Mouse (Mus musculus) natural killer cell, adult 2 months (primary cell): Measurements from ENCODE around the gene Nmb.
"Not testable (repeated sequence)": the region's sequence is repeated elsewhere in the genome, so short reads cannot be mapped to it uniquely, and the experiment has no call there.

ENCODE experiments used
- DNase-seq, 2 experiments: peaks; one replicate each; pipeline ENCODE4 v3.0.0; 2022; ENCODE audit warnings: low spot score in 2 of 2

The Nmb gene

DNA sequence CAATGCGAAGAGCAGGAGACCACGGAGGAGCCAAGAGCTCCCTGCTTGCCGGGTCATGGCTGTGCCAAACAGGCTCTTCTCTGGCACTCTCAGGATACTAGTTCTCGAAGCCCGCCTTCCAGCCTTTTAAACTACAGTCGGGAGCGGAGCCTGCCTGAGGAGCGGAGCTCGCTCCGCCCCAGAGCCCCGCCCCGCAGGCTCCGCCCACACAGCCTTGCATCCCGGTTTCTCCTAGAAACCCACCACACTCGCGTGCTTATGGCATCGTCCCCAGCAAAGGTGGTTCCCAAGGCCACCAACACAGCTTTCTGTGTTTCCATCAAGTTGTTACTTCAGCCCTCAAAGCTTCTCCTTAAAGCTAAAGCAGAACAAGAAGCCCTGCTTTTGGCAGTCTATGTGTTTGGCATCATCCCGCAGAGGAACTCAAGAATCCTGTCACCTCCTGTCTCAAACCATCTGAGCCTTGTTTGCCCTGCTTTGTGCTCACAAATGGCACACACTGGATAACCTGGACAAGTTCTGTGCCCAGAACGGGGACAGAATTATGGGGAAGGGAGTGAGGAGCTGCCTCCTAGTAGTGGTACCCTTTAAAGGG is at the start of gene Nmb:
Gene Nmb, minus strand, starts transcription at position 156 of the 595 bp plus-strand sequence.
- DNase-seq: no peak

DNA sequence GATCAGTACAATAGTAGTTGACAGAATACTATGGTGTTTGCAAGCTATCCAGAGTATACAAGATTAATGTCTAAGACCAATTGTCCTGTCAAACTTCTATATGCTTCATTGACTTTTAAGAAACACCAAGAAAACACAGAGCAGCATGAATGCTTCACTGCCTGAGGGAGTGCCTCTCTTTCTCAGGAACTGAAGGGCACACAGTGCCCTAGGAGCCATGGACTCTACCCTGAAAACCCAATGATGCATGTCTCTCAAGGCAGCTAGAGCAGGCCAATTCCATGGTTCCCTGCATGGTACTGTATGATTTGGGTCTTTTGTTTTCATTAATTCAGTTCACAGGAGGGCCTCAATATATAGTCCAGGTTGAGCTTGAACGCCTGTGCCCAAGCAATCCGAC is 49.4 kb upstream of the Nmb start:
- no peak for DNase-seq

- DNase-seq: no peak
Observed at GRCm38 (mm10) chr7:80952140-80952539, 47.3 kb upstream of the Nmb start.

DNA sequence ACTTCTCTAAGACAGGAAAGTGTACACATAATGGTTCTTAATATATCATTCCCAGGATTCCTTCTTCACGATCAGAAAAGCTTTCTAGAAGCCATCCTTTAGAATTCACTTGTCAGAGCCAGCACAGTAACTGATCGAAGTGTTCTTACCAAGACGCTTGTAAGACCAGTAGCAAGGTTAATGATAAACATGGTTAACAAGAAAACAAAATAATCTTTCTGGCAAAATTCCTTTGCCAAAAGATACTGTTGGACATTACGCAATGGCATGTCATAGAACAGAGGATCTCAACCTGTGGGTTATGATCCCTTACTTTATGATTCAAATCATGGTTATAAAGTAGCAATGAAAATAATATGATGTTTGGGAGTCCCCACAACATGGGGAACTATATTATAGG is 46.6 kb upstream of the Nmb start:
- DNase-seq: no peak

DNA sequence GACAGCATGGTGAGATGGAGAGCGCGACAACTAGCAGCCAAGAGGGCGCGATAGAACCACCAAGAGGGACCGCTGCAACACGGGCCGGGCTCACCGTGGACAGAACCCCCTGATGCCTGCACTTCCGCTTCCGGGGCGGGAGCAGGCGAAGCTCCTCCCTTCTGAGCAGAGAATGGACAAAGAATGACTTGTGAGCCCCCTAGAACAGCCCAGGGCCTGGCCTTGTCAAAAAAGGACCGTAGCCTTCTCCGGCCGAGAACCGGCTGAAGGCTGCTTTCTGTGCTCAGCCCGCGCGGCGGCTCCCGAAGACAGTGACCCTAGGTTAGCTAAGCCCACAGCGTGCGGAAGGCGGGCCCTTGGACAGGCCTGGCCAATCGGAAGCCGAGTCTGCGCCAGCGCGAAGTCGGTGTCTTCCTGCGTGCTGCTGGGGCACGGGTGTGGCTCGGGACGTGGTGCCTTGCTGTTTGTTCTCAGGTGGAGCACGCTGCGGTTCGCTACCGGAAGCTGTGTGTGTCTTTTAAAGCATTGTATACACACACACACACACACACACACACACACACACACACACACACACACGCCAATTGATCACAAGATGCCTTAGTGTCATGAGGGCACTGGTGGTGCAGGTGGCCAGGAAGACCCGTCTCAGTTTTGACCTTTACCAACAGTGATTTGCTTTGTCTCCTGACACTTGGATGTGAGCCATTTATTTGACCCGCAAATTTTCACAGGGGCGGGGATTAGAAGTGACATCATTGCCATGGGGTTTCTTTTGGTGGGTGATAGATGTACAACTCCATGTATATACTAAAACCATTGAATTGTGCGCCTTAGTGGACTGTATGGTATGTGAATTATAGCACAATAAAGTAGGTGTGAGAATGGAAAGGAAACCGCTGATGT is 42.8 kb upstream of the Nmb start, which contains the start of gene Sec11a:
Gene Sec11a, minus strand, starts transcription at position 336 of the 906 bp plus-strand sequence.
- peak; percentile 92 to 94 for DNase-seq

DNA sequence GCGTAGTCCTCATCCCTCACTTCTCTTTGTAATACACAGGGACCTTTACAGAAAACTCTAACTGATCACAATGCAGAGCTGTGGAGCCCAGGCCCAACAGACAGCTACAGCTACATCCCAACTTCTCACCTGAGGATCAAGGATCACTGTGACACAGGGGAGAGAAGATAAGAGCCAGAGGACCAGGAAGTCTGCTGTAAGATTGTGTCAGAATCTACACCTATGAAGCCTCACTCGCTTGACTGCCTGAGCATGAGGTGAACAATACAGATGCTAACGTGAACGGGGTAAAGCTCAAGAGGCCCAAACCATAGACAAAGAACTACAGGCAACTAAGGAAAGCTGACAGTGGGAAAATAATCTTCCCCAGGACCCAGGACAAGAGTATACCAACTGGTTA is 34.9 kb upstream of the Nmb start:
- DNase-seq: no peak

DNA sequence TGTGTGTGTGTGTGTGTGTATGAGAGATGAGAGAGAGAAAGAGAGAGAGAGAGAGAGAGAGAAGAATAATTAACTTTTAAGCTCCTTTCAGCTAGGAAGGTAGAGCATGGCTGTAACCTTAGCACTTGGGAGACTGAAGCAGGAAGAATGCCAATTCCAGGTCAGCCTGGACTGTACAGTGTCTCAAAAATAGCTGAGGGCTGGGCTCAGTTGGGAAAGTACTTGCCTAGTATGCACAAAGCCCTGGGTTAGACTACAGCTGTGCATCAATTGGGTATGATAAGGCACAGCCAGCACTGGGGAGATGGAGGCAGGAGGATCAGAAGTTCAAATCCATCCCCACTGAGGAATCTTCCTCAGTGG is 32.4 kb upstream of the Nmb start:
- not testable (repeated sequence) for DNase-seq

GRCm38 (mm10) chr7:80936617-80937303 is 31.9 kb upstream of the Nmb start:
- peak; percentile 29 to 32 for DNase-seq

- DNase-seq: no peak
Observed at GRCm38 (mm10) chr7:80935834-80936233, 31.0 kb upstream of the Nmb start.

DNA sequence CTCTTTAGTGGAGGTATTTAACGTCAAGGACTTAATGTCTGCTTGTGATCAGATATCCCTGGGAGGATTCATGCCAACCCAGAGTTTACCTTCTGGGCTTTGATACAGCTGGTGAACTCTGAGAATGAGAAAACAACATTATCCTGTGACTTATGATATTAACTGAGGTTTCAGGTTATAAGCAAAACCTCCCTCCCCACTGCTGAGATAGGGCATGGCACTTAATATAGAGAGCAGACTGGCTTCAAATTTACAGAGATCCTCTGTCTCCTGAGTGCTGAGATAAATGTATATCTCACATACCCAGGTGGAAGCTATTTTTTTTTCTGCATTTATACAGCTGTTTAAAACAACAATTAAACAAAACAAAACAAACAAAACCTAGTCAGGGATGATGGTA is 27.9 kb upstream of the Nmb start:
- DNase-seq: no peak

DNA sequence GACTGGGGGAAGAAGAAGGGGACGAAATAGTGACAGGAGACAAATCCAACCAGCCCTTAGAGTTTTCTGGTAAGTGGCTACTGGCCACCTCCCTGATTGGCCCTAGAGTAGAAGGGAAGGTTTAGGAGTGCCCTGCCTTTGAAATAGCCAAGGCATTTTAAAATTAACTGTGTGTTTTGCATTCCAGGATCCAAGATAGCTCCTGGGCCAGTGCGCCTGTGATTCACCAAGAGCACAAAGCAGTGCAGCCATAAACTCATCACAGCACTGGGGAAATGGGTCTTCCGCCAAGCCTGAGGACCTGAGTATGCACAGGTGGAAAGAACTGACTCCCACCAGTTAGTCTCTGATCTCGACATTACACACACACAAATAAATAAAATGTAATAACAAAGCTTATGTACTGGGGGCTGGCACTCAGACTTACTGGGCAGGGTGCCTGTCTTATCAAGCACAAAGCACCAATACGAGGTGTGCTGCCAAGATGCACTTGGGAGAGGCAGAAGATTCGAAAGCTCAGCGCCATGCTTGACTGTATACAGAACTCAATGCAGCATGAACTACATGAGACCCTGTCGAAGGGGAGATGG is 26.8 kb upstream of the Nmb start:
- DNase-seq: no peak

- DNase-seq: no peak
Observed at GRCm38 (mm10) chr7:80923165-80923564, 18.3 kb upstream of the Nmb start.

DNA sequence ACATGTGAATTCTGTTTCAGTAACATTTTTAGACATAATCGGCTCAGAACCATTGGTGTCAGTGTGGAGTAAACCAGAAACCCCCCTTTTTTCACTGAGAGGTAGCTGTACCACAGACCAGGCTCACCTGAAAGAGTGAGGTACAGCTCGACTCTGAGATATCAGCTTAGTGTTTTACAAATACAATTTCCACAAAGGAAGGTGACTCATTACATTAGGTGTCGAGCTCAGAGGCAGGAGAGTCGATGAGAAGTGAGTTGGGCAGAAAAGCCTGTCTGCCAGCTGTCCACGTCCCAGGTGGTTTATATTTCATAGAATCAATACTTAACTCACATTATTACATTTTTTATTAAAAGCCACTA is 14.8 kb upstream of the Nmb start:
- no peak for DNase-seq

- DNase-seq: peak in 1 of 2 experiments; percentile 39
Observed at GRCm38 (mm10) chr7:80918982-80919646, 14.2 kb upstream of the Nmb start.

DNA sequence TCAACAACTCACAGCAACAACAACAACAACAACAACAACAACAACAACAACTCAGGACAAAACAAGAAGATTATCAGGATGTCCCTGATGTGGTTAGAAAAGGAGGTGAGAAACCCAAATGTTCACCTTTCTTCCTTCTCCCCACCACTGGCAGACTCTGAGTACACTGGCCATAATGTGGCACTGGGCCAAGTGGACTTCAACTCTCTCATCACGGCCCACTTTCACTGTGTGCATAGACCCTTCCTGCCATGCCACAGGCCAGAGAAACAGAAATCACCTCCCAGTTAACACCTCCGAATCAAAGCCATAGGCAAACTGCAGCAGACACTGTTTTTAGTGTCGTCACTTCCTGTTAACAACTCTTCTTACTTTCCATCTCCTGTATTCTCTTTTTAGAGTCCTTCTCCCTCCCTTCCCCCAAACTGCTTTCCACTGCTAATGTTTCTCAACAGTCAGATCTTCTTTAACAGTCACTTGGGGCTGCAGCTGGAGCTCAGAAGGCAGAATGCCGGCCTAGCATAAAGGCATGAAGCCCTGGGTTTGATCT is 13.1 kb upstream of the Nmb start:
- DNase-seq: peak in 1 of 2 experiments; percentile 37

- DNase-seq: no peak
Observed at GRCm38 (mm10) chr7:80912496-80912895, 7.6 kb upstream of the Nmb start.

GRCm38 (mm10) chr7:80911053-80911452 is 6.2 kb upstream of the Nmb start:
- DNase-seq: no peak

- DNase-seq: no peak
Observed at GRCm38 (mm10) chr7:80903625-80904422, 1.1 kb downstream of the Nmb start.

DNA sequence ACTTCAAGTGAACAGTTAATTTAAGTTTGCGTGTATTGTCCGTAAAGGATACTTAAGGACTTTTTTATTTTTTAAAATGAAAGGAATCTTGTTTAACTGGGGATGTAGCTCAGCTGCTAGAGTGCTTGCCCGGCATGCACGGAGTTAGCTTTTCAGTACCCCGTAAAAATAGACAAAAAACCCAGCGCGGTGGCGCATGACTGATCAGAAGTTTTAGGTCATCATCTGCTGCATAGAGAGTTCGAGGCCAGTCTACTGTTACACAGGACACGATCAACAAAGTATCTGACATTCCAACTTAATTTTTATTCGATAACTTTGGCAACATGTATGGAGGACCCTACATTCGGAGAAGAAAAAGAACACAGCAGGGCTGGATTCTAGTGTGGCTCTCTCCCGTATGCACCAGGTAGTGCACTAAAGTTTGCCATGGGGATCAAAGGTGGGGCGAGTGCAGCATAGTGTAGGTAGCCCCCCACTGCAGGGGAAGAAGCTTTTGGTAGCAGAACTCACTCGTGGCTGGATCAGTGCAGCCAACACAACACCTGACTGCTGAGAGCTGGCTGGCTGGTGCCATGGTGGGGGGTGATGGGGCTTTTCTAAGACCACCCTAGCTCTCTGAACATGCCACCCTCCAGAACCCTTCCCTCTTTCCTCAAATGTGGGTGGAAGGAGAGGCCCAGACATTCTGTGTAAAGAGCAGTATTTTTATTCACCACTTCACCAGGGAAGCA is 3.2 kb downstream of the Nmb start:
- no peak for DNase-seq

- peak; percentile 82 to 89 for DNase-seq
Observed at GRCm38 (mm10) chr7:80900944-80901501, 3.9 kb downstream of the Nmb start, which contains the start of gene Wdr73. TSS of gene Wdr73 (minus strand) at chr7:80901269.
